Mouse (Mus musculus): ENCODE measurements around the gene Nup107. TPM values are rescaled to one million over a fixed set of nuclear protein-coding genes. Genes with fewer than 3 reads are reported as not detected.

The Nup107 gene
- polyA plus RNA-seq, 1 experiment from 2014 or later: 77.5 TPM

DNA sequence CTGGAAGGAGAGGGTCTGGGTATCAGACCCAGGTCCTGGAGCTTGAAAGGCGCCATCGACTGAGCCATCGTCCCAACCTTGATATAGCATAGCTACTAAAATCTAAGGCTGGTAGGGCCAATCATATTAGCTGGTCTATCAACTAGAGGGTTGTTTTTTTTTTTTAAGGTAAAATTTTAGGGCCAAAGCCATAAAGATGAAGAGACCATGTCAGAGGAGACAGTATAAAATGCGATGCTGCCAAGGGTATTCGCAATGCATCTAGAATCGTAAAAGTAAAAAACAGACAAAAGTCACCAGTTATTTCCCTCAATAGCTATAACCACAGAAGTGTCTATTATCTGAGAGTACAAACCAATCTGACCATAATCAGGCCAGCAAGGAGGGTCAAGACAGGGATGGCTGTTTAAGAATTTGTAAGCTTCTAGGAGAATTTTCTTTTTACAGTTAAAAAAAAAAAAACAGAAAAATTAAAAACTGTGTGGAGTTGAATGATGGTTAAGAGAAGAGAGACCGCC lies 40.1 kb downstream of the Nup107 start:
- H3K9ac ChIP-seq (ENCODE audit: low read depth, low read length): no peak overlapping the region
- no peak overlapping the region for H3K27ac ChIP-seq (ENCODE audit: low read depth, low read length)
- no peak for ATAC-seq (ENCODE audit: low FRiP score, low TSS enrichment)
- H3K4me3 ChIP-seq (ENCODE audit: low read length): no peak overlapping the region
- no peaks in the 10 kb centered on the region for H3K4me1 ChIP-seq (ENCODE audit: control insufficient read depth, insufficient read depth, low read length)
- no peaks in the 10 kb centered on the region for H3K27me3 ChIP-seq (ENCODE audit: control insufficient read depth, insufficient read depth, low read length)
- H3K9me3 ChIP-seq (ENCODE audit: control insufficient read depth, low read length): no peaks in the 10 kb centered on the region
- 99% methylated on average over 7 of the region's 7 CpGs for WGBS
- no peak overlapping the region for H3K4me2 ChIP-seq (replicated peaks; ENCODE audit: low read depth, low read length)
- peaks cover 67% of the 10 kb centered on the region for H3K36me3 ChIP-seq (ENCODE audit: control insufficient read depth, insufficient read depth, low read length)

DNA sequence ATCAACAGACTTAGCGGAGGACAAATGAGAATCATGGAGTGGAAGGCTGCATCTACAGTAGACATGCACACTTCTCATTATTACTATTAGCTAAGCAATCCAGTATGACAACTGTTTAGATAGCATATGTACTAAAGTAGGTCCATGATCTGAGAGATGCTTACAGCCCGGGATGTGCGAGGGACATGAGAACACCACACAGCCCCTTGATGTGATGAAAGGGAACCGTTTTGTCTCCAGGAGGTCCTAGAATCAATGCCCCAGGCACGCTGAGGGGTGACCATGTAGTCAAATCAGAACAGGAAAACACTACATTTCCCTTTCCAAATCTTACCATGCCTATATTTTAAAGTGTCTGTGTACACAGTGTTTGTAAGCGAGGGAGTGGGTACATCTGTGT lies 40.8 kb downstream of the Nup107 start:
- H3K9ac ChIP-seq (ENCODE audit: low read depth, low read length): no peak overlapping the region
- H3K27me3 ChIP-seq (ENCODE audit: control insufficient read depth, insufficient read depth, low read length): no peaks in the 10 kb centered on the region
- H3K9me3 ChIP-seq (ENCODE audit: control insufficient read depth, low read length): no peaks in the 10 kb centered on the region
- no peak overlapping the region for H3K4me2 ChIP-seq (replicated peaks; ENCODE audit: low read depth, low read length)
- no peak overlapping the region for H3K27ac ChIP-seq (ENCODE audit: low read depth, low read length)
- H3K36me3 ChIP-seq (ENCODE audit: control insufficient read depth, insufficient read depth, low read length): peaks cover 61% of the 10 kb centered on the region
- ATAC-seq (ENCODE audit: low FRiP score, low TSS enrichment): no peak
- 96% methylated on average over 6 of the region's 6 CpGs for WGBS
- no peak overlapping the region for H3K4me3 ChIP-seq (ENCODE audit: low read length)
- no peaks in the 10 kb centered on the region for H3K4me1 ChIP-seq (ENCODE audit: control insufficient read depth, insufficient read depth, low read length)

DNA sequence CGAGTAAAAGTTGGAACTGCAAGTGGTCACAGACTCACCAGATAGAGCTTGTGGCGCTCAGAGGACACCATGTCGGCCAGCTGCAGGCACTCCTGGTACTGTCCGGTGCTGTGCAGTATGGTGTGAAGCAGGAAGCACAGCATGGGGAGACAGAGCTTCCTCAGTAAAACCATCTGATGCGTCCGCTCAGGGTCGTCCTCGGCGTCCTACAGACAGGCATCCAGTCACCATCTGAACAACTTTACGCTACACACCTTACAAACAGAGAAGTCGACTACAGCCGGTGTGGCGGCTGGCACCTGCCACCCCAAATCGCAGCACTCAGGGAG lies 41.3 kb downstream of the Nup107 start:
- H3K27me3 ChIP-seq (ENCODE audit: control insufficient read depth, insufficient read depth, low read length): no peaks in the 10 kb centered on the region
- H3K9ac ChIP-seq (ENCODE audit: low read depth, low read length): no peak overlapping the region
- no peak for ATAC-seq (ENCODE audit: low FRiP score, low TSS enrichment)
- 97% methylated on average over 14 of the region's 14 CpGs for WGBS
- H3K36me3 ChIP-seq (ENCODE audit: control insufficient read depth, insufficient read depth, low read length): peaks cover 56% of the 10 kb centered on the region
- H3K4me3 ChIP-seq (ENCODE audit: low read length): no peak overlapping the region
- no peaks in the 10 kb centered on the region for H3K4me1 ChIP-seq (ENCODE audit: control insufficient read depth, insufficient read depth, low read length)
- H3K9me3 ChIP-seq (ENCODE audit: control insufficient read depth, low read length): no peaks in the 10 kb centered on the region
- no peak overlapping the region for H3K4me2 ChIP-seq (replicated peaks; ENCODE audit: low read depth, low read length)
- H3K27ac ChIP-seq (ENCODE audit: low read depth, low read length): no peak overlapping the region

DNA sequence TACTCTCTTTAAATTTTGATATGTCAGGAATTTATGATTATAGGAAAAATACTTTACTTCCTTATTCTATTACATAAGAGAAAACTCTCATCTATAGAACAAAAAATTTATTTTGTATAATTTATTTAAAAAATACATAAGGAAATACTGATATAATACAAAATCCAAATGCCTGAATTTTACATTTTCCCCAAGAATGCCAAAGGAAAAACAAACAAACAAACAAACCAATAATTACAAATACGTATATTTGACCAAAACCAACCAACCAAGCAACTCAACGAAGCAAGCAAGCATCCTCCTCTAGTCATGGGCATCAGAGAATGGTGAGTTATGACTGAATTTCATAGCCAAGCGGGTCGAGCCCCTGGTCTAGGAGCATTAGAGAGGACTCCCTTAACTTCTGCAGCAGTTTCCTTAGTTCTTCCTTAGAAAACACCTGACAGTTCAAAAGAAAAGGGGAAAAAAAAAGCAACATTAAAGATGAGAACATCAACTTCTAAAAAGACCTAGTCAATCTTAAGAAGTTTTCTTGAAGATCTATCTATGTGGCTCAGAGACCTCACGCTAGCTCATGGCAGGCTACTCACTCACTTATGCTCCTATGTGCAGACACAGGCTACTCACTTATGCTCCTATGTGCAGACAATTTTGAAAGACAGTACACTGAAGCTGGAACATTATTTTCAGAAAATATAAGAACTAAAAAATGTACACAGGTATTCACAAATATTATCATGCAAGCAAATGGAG lies 41.8 kb downstream of the Nup107 start:
- Histone ChIP-seq H3K36me3 (ENCODE audit: control insufficient read depth, insufficient read depth, low read length) (peaks cover 50% of the 10 kb centered on the region), H3K9me3 (ENCODE audit: control insufficient read depth, low read length) (no peaks in the 10 kb centered on the region), H3K4me1 (ENCODE audit: control insufficient read depth, insufficient read depth, low read length) (no peaks in the 10 kb centered on the region), H3K27me3 (ENCODE audit: control insufficient read depth, insufficient read depth, low read length) (no peaks in the 10 kb centered on the region), H3K27ac (ENCODE audit: low read depth, low read length) (no peak overlapping the region), H3K9ac (ENCODE audit: low read depth, low read length) (no peak overlapping the region), H3K4me3 (ENCODE audit: low read length) (no peak overlapping the region), H3K4me2 (replicated peaks; ENCODE audit: low read depth, low read length) (no peak overlapping the region)
- no peak for ATAC-seq (ENCODE audit: low FRiP score, low TSS enrichment)
- 95% methylated on average over 5 of the region's 5 CpGs for WGBS

DNA sequence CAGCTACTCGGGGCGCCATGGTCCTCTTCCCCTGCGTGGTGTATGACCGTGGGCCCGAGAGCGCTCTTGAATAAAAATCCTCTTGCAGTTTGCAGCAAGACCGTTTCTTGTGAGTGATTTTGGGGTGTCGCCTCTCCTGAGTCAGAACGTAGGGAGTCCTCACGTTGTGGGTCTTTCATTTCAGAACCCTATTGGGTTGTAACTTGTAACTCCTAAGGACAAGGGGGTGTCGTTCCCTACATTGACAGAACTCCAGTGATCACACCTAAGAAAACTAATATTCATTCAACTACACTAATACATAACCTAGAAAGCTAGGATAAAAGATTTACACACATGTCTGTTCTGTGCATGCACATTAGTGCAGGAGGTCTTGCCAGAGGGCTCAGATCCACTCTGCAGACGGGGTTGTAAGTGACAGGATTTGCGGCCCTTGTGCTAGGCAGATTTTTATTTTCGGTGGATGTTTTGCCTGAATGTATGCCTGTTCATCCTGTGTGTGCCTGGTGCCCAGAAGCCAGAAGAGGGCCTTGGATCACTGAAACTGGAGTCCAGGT lies 42.6 kb downstream of the Nup107 start:
- 91% methylated on average over 14 of the region's 14 CpGs for WGBS
- ATAC-seq (ENCODE audit: low FRiP score, low TSS enrichment): no peak

DNA sequence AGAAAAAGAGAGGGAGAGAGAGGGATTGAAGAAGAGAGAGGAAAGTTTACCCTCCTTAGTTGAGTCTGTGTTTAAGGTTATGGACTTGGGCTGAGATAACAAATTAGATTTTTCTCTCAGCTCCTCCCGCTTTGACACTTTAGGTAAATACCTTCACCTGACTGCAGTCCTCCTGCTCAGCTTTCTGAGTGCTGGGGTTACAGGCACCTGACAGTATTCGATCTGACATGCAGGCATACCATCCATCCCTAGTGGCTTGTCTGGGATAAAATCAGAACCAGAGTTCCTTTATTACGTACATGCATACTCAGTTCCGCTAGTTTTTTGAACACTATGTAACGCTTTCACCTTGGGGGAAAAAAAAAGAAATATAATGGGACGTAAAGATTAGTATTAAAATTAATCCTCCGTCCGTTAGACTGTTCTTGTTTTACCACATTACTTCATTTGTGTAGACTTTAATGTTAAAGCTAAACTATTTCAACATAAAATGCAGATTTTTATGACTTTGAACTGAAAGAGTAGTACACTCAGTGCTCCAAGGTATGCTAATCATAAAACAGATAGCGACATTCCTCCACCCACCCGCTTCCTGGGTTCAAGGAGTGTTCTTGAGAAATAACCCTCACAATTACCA lies 43.3 kb downstream of the Nup107 start:
- no peak overlapping the region for H3K9ac ChIP-seq (ENCODE audit: low read depth, low read length)
- ATAC-seq (ENCODE audit: low FRiP score, low TSS enrichment): no peak
- 0 out of 2 replicates have a peak, but pooled peaks cover 5% of the 10 kb centered on the region for H3K4me1 ChIP-seq (ENCODE audit: control insufficient read depth, insufficient read depth, low read length)
- H3K4me2 ChIP-seq (replicated peaks; ENCODE audit: low read depth, low read length): no peak overlapping the region
- H3K27ac ChIP-seq (ENCODE audit: low read depth, low read length): no peak overlapping the region
- WGBS: 98% methylated on average over 10 of the region's 10 CpGs
- no peak overlapping the region for H3K4me3 ChIP-seq (ENCODE audit: low read length)
- H3K9me3 ChIP-seq (ENCODE audit: control insufficient read depth, low read length): no peaks in the 10 kb centered on the region
- H3K27me3 ChIP-seq (ENCODE audit: control insufficient read depth, insufficient read depth, low read length): no peaks in the 10 kb centered on the region
- peaks cover 36% of the 10 kb centered on the region; the same call in 1 of the 2 replicates for H3K36me3 ChIP-seq (ENCODE audit: control insufficient read depth, insufficient read depth, low read length)

More for the DNA sequence above, 42.6 kb downstream of the Nup107 start:
- no peak overlapping the region for H3K4me3 ChIP-seq (ENCODE audit: low read length)
- H3K4me1 ChIP-seq (ENCODE audit: control insufficient read depth, insufficient read depth, low read length): 0 out of 2 replicates have a peak, but pooled peaks cover 5% of the 10 kb centered on the region
- no peak overlapping the region for H3K9ac ChIP-seq (ENCODE audit: low read depth, low read length)
- no peaks in the 10 kb centered on the region for H3K9me3 ChIP-seq (ENCODE audit: control insufficient read depth, low read length)
- H3K36me3 ChIP-seq (ENCODE audit: control insufficient read depth, insufficient read depth, low read length): peaks cover 42% of the 10 kb centered on the region
- H3K4me2 ChIP-seq (replicated peaks; ENCODE audit: low read depth, low read length): no peak overlapping the region
- no peaks in the 10 kb centered on the region for H3K27me3 ChIP-seq (ENCODE audit: control insufficient read depth, insufficient read depth, low read length)
- no peak overlapping the region for H3K27ac ChIP-seq (ENCODE audit: low read depth, low read length)

DNA sequence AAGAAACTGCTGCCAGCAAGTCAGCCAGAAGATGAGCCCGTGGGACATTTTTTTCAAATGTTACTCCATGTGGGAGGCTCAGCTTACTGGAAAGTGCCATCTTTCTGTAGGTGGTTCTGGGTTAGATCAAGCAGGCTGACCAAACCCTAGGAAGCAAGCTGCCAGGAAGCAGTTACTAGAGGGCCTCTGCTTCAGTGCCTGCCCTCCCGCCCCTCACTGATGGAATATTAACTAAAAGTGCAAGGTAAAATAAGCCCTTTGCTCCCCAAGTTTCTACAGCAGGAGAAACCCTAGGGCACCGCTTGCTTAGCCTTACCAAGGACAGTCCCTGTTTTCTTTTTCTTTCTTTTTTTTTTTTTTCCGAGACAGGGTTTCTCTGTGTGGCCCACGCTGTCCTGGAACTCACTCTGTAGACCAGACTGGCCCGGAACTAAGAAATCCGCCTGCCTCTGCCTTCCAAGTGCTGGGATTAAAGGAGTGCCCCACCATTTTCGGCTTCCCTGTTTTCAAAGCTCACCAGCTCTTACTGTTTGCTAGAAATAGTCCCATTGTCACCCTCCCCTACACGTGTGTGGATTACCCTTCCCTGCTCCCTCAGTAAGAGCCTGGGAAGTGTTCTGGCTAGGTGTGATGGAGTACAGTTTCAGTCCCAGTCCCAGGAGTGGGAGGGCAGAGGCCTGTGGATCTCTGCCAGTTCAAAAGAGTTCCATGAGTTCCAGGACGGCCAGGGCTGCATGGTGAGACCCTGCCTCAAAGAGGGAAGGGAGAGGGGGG lies 44.0 kb downstream of the Nup107 start:
- no peak overlapping the region for H3K9ac ChIP-seq (ENCODE audit: low read depth, low read length)
- 90% methylated on average over 10 of the region's 10 CpGs for WGBS
- H3K9me3 ChIP-seq (ENCODE audit: control insufficient read depth, low read length): no peaks in the 10 kb centered on the region
- H3K4me2 ChIP-seq (replicated peaks; ENCODE audit: low read depth, low read length): no peak overlapping the region
- no peak overlapping the region for H3K27ac ChIP-seq (ENCODE audit: low read depth, low read length)
- no peak overlapping the region for H3K4me3 ChIP-seq (ENCODE audit: low read length)
- 0 out of 2 replicates have a peak, but pooled peaks cover 5% of the 10 kb centered on the region for H3K4me1 ChIP-seq (ENCODE audit: control insufficient read depth, insufficient read depth, low read length)
- peaks cover 36% of the 10 kb centered on the region; the same call in 1 of the 2 replicates for H3K36me3 ChIP-seq (ENCODE audit: control insufficient read depth, insufficient read depth, low read length)
- H3K27me3 ChIP-seq (ENCODE audit: control insufficient read depth, insufficient read depth, low read length): no peaks in the 10 kb centered on the region
- ATAC-seq (ENCODE audit: low FRiP score, low TSS enrichment): no peak

DNA sequence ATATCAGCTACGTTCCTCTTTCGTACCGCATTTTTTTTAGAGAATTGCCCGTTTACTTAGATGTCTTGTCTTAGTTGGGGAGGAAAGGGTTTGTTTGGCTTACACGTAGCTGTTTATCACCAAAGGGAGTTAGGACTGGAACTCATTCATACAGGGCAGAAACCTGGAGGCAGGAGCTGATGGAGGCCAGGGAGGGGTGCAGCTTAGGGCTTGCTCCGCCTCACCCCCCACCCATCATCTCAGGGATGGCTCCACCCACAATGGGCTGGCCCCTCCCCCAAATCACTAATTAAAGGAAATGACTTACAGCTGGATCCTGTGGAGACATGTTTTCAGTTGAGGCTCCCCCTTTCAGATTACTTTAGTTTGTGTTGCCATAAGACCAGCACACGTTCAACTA lies 44.8 kb downstream of the Nup107 start:
- H3K4me3 ChIP-seq (ENCODE audit: low read length): no peak overlapping the region
- 0 out of 2 replicates have a peak, but pooled peaks cover 5% of the 10 kb centered on the region for H3K4me1 ChIP-seq (ENCODE audit: control insufficient read depth, insufficient read depth, low read length)
- no peaks in the 10 kb centered on the region for H3K9me3 ChIP-seq (ENCODE audit: control insufficient read depth, low read length)
- ATAC-seq (ENCODE audit: low FRiP score, low TSS enrichment): no peak
- 95% methylated on average over 7 of the region's 7 CpGs for WGBS
- H3K9ac ChIP-seq (ENCODE audit: low read depth, low read length): no peak overlapping the region
- no peak overlapping the region for H3K27ac ChIP-seq (ENCODE audit: low read depth, low read length)
- H3K4me2 ChIP-seq (replicated peaks; ENCODE audit: low read depth, low read length): no peak overlapping the region
- H3K36me3 ChIP-seq (ENCODE audit: control insufficient read depth, insufficient read depth, low read length): peaks cover 34% of the 10 kb centered on the region; the same call in 1 of the 2 replicates
- H3K27me3 ChIP-seq (ENCODE audit: control insufficient read depth, insufficient read depth, low read length): no peaks in the 10 kb centered on the region
